ENCODE assay signal across 22 mouse cellular contexts in genomic region chr11:69050748-69051147, GRCm38 (mm10). TPM values are rescaled to one million over a fixed set of nuclear protein-coding genes. Genes with fewer than 3 reads are reported as not detected.
DNase-seq lines count a peak whose midpoint lies in the region; ATAC-seq and TF ChIP-seq lines count a peak whose summit lies in the region.
"Had no signal": no experiment of that assay in that cellular context is flagged by ENCODE, and none has a peak within 500 bp of the region (broad histone marks: within the 10 kb centered on the region; RNA-seq: fewer than 3 reads in every experiment).

No protein-coding gene starts in this region.

- H3K36me3 ChIP-seq in liver, embryonic 13.5 days, result peaks cover 68% of the 10 kb centered on the region
- peaks cover 39% of the 10 kb centered on the region for H3K36me3 ChIP-seq in liver, postnatal 0 days (replicated peaks; ENCODE audit: insufficient read depth, low read length)
- H3K36me3 ChIP-seq: forebrain, embryonic 15.5 days had no signal

- ATAC-seq in liver, embryonic 13.5 days (ENCODE audit: low read depth), result no peak
- no peak for ATAC-seq in liver, postnatal 0 days
- ATAC-seq: activated CD4-positive, CD25-positive, alpha-beta regulatory T cell, adult 4 months; CD4-positive, CD25-positive, alpha-beta regulatory T cell, adult 4 months; forebrain, embryonic 13.5 days; forebrain, embryonic 15.5 days; forebrain, postnatal 0 days; Patski had no signal

- no peaks in the 10 kb centered on the region for H3K9me3 ChIP-seq in liver, embryonic 13.5 days (replicated peaks)
- no peaks in the 10 kb centered on the region for H3K9me3 ChIP-seq in liver, postnatal 0 days (ENCODE audit: low read length)
- H3K9me3 ChIP-seq: embryonic facial prominence, embryonic 10.5 days; embryonic facial prominence, embryonic 12.5 days; forebrain, embryonic 13.5 days; forebrain, embryonic 15.5 days; G1E had no signal

- TF ChIP-seq EP300 in liver, postnatal 0 days (IDR thresholded peaks at IDR 0.05; ENCODE audit: low read depth), result no peak

- H3K27ac ChIP-seq in liver, embryonic 13.5 days, result no peak overlapping the region
- H3K27ac ChIP-seq in liver, postnatal 0 days (ENCODE audit: low read depth), result no peak overlapping the region
- H3K27ac ChIP-seq: embryonic facial prominence, embryonic 10.5 days; embryonic facial prominence, embryonic 12.5 days; forebrain, embryonic 13.5 days; forebrain, embryonic 15.5 days had no signal

- H3K4me1 ChIP-seq in liver, embryonic 13.5 days (replicated peaks), result peaks cover 54% of the 10 kb centered on the region
- H3K4me1 ChIP-seq in liver, postnatal 0 days (ENCODE audit: insufficient read depth), result peaks cover 19% of the 10 kb centered on the region

- H3K9ac ChIP-seq in liver, embryonic 13.5 days, result no peak overlapping the region
- no peak overlapping the region for H3K9ac ChIP-seq in liver, postnatal 0 days (replicated peaks)
- H3K9ac ChIP-seq: embryonic facial prominence, embryonic 12.5 days; forebrain, embryonic 13.5 days; forebrain, embryonic 15.5 days; forebrain, postnatal 0 days had no signal

- 90% methylated on average over 8 of the region's 8 CpGs for WGBS in liver, embryonic 13.5 days (ENCODE audit: insufficient replicate concordance)
- 90% methylated on average over 8 of the region's 8 CpGs for WGBS in liver, postnatal 0 days (ENCODE audit: insufficient replicate concordance)

- no peaks in the 10 kb centered on the region for H3K27me3 ChIP-seq in liver, embryonic 13.5 days
- no peaks in the 10 kb centered on the region for H3K27me3 ChIP-seq in liver, postnatal 0 days (ENCODE audit: insufficient read depth, low read length)
- H3K27me3 ChIP-seq: CH12.LX; embryonic facial prominence, embryonic 12.5 days; forebrain, embryonic 13.5 days; forebrain, embryonic 15.5 days; Patski had no signal

- peak overlapping the region; percentile 6; the same call in 1 of the 2 replicates for H3K4me3 ChIP-seq in liver, embryonic 13.5 days (replicated peaks)
- no peak overlapping the region for H3K4me3 ChIP-seq in liver, postnatal 0 days (ENCODE audit: low read depth, low read length)
- H3K4me3 ChIP-seq: embryonic facial prominence, embryonic 10.5 days; embryonic facial prominence, embryonic 12.5 days; forebrain, embryonic 13.5 days; forebrain, embryonic 15.5 days had no signal

- TF ChIP-seq CTCF in liver, postnatal 0 days (IDR thresholded peaks at IDR 0.05; ENCODE audit: low read depth), result no peak

- DNase-seq in adrenal gland, postnatal 10 days, result peak; percentile 42
- no peak for DNase-seq in adrenal gland, adult 18-20 months (ENCODE audit: low spot score in 2 of 2)
- DNase-seq in cerebellum, adult 11-12 months, result peak; percentile 27
- no peak for DNase-seq in cerebellum, adult 9-11 months
- DNase-seq in liver, embryonic 13.5 days, result no peak
- DNase-seq in liver, postnatal 0 days, result no peak
- DNase-seq: adrenal gland, adult 2 months; adrenal gland, postnatal 25 days; B cell, adult 2 months; cerebellum, adult 18-20 months; cerebellum, adult 8-10 months; cerebellum, postnatal 25 days; forebrain, postnatal 0 days had no signal

- H3K4me2 ChIP-seq in liver, embryonic 13.5 days, result no peak overlapping the region
- no peak overlapping the region for H3K4me2 ChIP-seq in liver, postnatal 0 days (ENCODE audit: low read depth, low read length)
- H3K4me2 ChIP-seq: embryonic facial prominence, embryonic 12.5 days; forebrain, embryonic 13.5 days; forebrain, embryonic 15.5 days had no signal

RNA-seq across cellular contexts. Expression of gene Aurkb, which starts 5.3 kb away (rescaled TPM):
- total RNA-seq in adrenal gland, postnatal 10 days (2021), result 10 to 100 TPM; 16.2 to 22.5 TPM
- total RNA-seq in adrenal gland, adult 18-20 months (2021), result 1 to 10 TPM; 1.4 to 1.9 TPM
- polyA plus RNA-seq in liver, embryonic 13.5 days (2015; fragmentation: Nextera tagmentation; extraction: Ambion mirVana), result 116 and 123 TPM in 2 replicates
- polyA plus RNA-seq in liver, postnatal 0 days (2015; fragmentation: Nextera tagmentation; extraction: Ambion mirVana), result 41.3 and 45.9 TPM in 2 replicates

RNA-seq across cellular contexts. Expression of gene Borcs6, which starts 8.8 kb away (rescaled TPM):
- total RNA-seq in adrenal gland, postnatal 10 days (2021), result 10 to 100 TPM; 19.1 to 22.1 TPM
- 10 to 100 TPM; 23.7 to 23.9 TPM for total RNA-seq in adrenal gland, adult 18-20 months (2021)
- polyA plus RNA-seq in liver, embryonic 13.5 days (2015; fragmentation: Nextera tagmentation; extraction: Ambion mirVana), result 3.5 TPM in 2 replicates
- 5.4 and 6.6 TPM in 2 replicates for polyA plus RNA-seq in liver, postnatal 0 days (2015; fragmentation: Nextera tagmentation; extraction: Ambion mirVana)

RNA-seq across cellular contexts. Expression of gene Tmem107, which starts 19.9 kb away (rescaled TPM):
- total RNA-seq in adrenal gland, postnatal 10 days (2021), result 10 to 100 TPM; 13.2 to 13.8 TPM
- total RNA-seq in adrenal gland, adult 18-20 months (2021), result 10 to 100 TPM in 1 of 2 experiments, 1 to 10 TPM in 1; 8.1 to 11.9 TPM
- polyA plus RNA-seq in liver, embryonic 13.5 days (2015; fragmentation: Nextera tagmentation; extraction: Ambion mirVana), result 30.8 and 31.7 TPM in 2 replicates
- 12.5 and 13.0 TPM in 2 replicates for polyA plus RNA-seq in liver, postnatal 0 days (2015; fragmentation: Nextera tagmentation; extraction: Ambion mirVana)

RNA-seq across cellular contexts. Expression of gene Ctc1, which starts 35.0 kb away (rescaled TPM):
- total RNA-seq in adrenal gland, postnatal 10 days (2021), result 10 to 100 TPM; 25.3 to 30.0 TPM
- total RNA-seq in adrenal gland, adult 18-20 months (2021), result 10 to 100 TPM; 20.3 to 28.9 TPM
- polyA plus RNA-seq in liver, embryonic 13.5 days (2015; fragmentation: Nextera tagmentation; extraction: Ambion mirVana), result 16.9 and 20.3 TPM in 2 replicates
- 7.4 and 7.6 TPM in 2 replicates for polyA plus RNA-seq in liver, postnatal 0 days (2015; fragmentation: Nextera tagmentation; extraction: Ambion mirVana)

RNA-seq across cellular contexts. Expression of gene Vamp2, which starts 37.5 kb away (rescaled TPM):
- total RNA-seq in adrenal gland, postnatal 10 days (2021), result 100 to 1,000 TPM; 104 to 143 TPM
- total RNA-seq in adrenal gland, adult 18-20 months (2021), result 100 to 1,000 TPM; 106 to 137 TPM
- polyA plus RNA-seq in liver, embryonic 13.5 days (2015; fragmentation: Nextera tagmentation; extraction: Ambion mirVana), result 12.5 and 15.9 TPM in 2 replicates
- 13.6 and 14.2 TPM in 2 replicates for polyA plus RNA-seq in liver, postnatal 0 days (2015; fragmentation: Nextera tagmentation; extraction: Ambion mirVana)

Comparison
In these comparisons a context has a peak if more than half of its experiments do, and no peak if none do; other contexts are left out.
1. DNase-seq: peak in adrenal gland, postnatal 10 days (single experiment) and cerebellum, adult 11-12 months (single experiment); none in adrenal gland, adult 18-20 months (0 of 2), cerebellum, adult 9-11 months (single experiment), liver, embryonic 13.5 days (single experiment) and liver, postnatal 0 days (single experiment).
2. RNA of gene Aurkb, which starts 5.3 kb away (total RNA-seq): 16.2 to 22.5 TPM in adrenal gland, postnatal 10 days; 1.4 to 1.9 TPM in adrenal gland, adult 18-20 months; every median in the first group is over 4 times any median in the second.